Mouse (Mus musculus): Measurements from ENCODE around the gene Impdh1.
"Not testable (repeated sequence)": the region's sequence is repeated elsewhere in the genome, so short reads cannot be mapped to it uniquely, and the experiment has no call there.

Impdh1 gene

GRCm38 (mm10) chr6:29179843-29180242, 36.3 kb downstream of the Impdh1 start:
- DNase-seq (ENCODE audit: low read depth, low spot score) = no peak

GRCm38 (mm10) chr6:29178888-29179658, 37.1 kb downstream of the Impdh1 start, which contains the start of gene Prrt4:
Prrt4 (minus strand) TSS chr6:29179584.
- DNase-seq (ENCODE audit: low read depth, low spot score) = no peak

GRCm38 (mm10) chr6:29177901-29178879, 38.0 kb downstream of the Impdh1 start:
- no peak for DNase-seq (ENCODE audit: low read depth, low spot score)

- no peak for DNase-seq (ENCODE audit: low read depth, low spot score)
Measured at GRCm38 (mm10) chr6:29175113-29175512, 41.1 kb downstream of the Impdh1 start.

GRCm38 (mm10) chr6:29174368-29174767, 41.8 kb downstream of the Impdh1 start:
- no peak for DNase-seq (ENCODE audit: low read depth, low spot score)

- peak; percentile 83 for DNase-seq (ENCODE audit: low read depth, low spot score)
Measured at GRCm38 (mm10) chr6:29170952-29171388, 45.2 kb downstream of the Impdh1 start.

GRCm38 (mm10) chr6:29170063-29170921, 45.9 kb downstream of the Impdh1 start:
- DNase-seq (ENCODE audit: low read depth, low spot score) = no peak

- DNase-seq (ENCODE audit: low read depth, low spot score) = no peak
Measured at GRCm38 (mm10) chr6:29169675-29170062, 46.5 kb downstream of the Impdh1 start.

- DNase-seq (ENCODE audit: low read depth, low spot score) = no peak
Measured at GRCm38 (mm10) chr6:29168871-29169270, 47.3 kb downstream of the Impdh1 start.

GRCm38 (mm10) chr6:29166196-29166595, 50.0 kb downstream of the Impdh1 start:
- no peak for DNase-seq (ENCODE audit: low read depth, low spot score)

- DNase-seq (ENCODE audit: low read depth, low spot score) = peak; percentile 87
Measured at GRCm38 (mm10) chr6:29164314-29165244, 51.6 kb downstream of the Impdh1 start, which contains the start of gene Rbm28. Rbm28 (minus strand) TSS chr6:29165006.

GRCm38 (mm10) chr6:29161291-29161690, 54.9 kb downstream of the Impdh1 start:
- not testable (repeated sequence) for DNase-seq (ENCODE audit: low read depth, low spot score)

- DNase-seq (ENCODE audit: low read depth, low spot score) = no peak
Measured at GRCm38 (mm10) chr6:29160786-29161185, 55.4 kb downstream of the Impdh1 start.

GRCm38 (mm10) chr6:29156326-29156725, 59.8 kb downstream of the Impdh1 start:
- no peak for DNase-seq (ENCODE audit: low read depth, low spot score)
